Mouse (Mus musculus): ENCODE data around the gene Rgs6.

DNA sequence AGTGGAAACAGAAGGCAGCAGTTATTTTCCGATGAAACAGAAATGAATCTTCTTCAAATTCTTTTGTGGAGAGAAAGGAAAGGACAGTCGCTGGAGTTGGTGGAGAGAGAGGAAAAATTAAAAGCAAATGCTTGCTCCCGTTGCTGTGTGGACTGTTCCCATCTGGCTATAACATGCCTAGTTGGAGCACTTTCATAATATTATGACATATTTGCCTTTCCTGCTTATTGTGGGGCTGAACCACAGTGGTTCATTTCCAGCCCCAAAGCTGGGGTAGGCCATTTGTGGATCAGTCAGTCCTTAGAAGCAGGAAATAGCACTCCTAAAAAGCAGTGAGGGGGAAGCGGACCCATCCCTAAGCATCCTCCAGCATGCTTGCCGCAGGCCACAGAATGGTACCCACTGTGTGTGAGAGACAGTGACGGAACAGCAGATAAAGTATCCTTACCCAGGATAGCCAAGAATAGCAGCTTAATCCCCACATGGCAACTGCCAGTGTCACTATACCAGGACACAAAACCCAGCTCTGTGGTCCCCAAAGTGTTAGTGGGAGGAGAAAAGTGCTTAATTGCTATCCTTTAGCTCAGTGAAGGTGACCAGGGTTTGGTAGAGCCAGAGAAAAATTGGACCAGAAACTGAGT, 456.0 kb downstream of the Rgs6 start:
- TF ChIP-seq CTCF (IDR thresholded peaks at IDR 0.05; ENCODE audit: extremely low read depth, insufficient read depth, insufficient read length, insufficient replicate concordance): no peak
- no peak for TF ChIP-seq POLR2A (IDR thresholded peaks at IDR 0.05; ENCODE audit: low read depth, low read length)

Data from spleen, adult 2 months (tissue).